20 mouse cellular contexts compared by ENCODE assay signal in the genomic region with DNA sequence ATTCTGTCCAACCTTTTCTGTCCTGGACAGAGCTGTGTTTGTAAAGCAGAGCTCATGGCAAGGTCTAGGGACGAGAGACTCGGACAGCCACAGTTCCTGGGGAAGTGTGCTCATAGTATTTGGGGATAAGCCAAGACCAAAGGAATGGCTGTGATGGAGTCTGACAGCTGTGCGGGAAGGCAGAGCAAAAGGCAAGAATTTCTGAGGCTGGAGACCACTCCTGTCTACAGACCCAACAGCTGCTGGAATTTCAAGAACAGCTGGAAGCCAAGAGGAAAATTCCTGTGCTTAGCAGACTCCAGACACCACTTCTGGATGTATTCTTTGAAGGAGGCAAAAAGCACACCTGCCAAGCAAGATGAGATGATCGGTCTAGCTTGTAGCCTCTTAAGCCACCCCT. TPM values are rescaled to one million over a fixed set of nuclear protein-coding genes. Genes with fewer than 3 reads are reported as not detected.
DNase-seq lines count a peak whose midpoint lies in the region; ATAC-seq lines count a peak whose summit lies in the region.
"Had no signal": no experiment of that assay in that cellular context is flagged by ENCODE, and none has a peak within 500 bp of the region (broad histone marks: within the 10 kb centered on the region; RNA-seq: fewer than 3 reads in every experiment).

No protein-coding gene starts in this region.

- H3K9me3 ChIP-seq in limb, embryonic 11.5 days (ENCODE audit: control insufficient read depth, low read length): no peaks in the 10 kb centered on the region
- H3K9me3 ChIP-seq in limb, embryonic 10.5 days (replicated peaks): no peaks in the 10 kb centered on the region
- no peaks in the 10 kb centered on the region for H3K9me3 ChIP-seq in embryonic facial prominence, embryonic 14.5 days (ENCODE audit: control insufficient read depth, low read length)
- H3K9me3 ChIP-seq: forebrain, embryonic 15.5 days; heart, embryonic 15.5 days had no signal

- no peaks in the 10 kb centered on the region for H3K27me3 ChIP-seq in limb, embryonic 11.5 days (ENCODE audit: control insufficient read depth, insufficient read depth, low read length)
- no peaks in the 10 kb centered on the region for H3K27me3 ChIP-seq in limb, embryonic 10.5 days (ENCODE audit: low read depth, poor library complexity, severe bottlenecking)
- no peaks in the 10 kb centered on the region for H3K27me3 ChIP-seq in embryonic facial prominence, embryonic 14.5 days (replicated peaks; ENCODE audit: control insufficient read depth, insufficient read depth, low read length)
- H3K27me3 ChIP-seq: forebrain, embryonic 15.5 days; heart, embryonic 15.5 days had no signal

- no peak for DNase-seq in limb, embryonic 11.5 days (ENCODE audit: low spot score)
- DNase-seq in limb, embryonic 10.5 days (ENCODE audit: low spot score): no peak
- peak; percentile 85 for DNase-seq in R1 (ENCODE audit: low read depth, low spot score)
- DNase-seq in embryonic facial prominence, embryonic 14.5 days (ENCODE audit: low spot score): peak; percentile 89
- peak; percentile 56 for DNase-seq in mesoderm, embryonic 11.5 days (ENCODE audit: low read depth, low spot score)
- DNase-seq in cerebellum, adult 8-10 months: no peak
- no peak for DNase-seq in spleen, postnatal 14 days (ENCODE audit: low spot score in 2 of 2)
- DNase-seq: adrenal gland, postnatal 14 days; cerebellum, postnatal 10 days; gastrocnemius, postnatal 36 days; heart, postnatal 4 days; kidney, adult 18-20 months; kidney, postnatal 10 days; lung, postnatal 14 days had no signal

- H3K4me3 ChIP-seq in limb, embryonic 11.5 days (ENCODE audit: low read depth, low read length): no peak overlapping the region
- H3K4me3 ChIP-seq in limb, embryonic 10.5 days: no peak overlapping the region
- no peak overlapping the region for H3K4me3 ChIP-seq in embryonic facial prominence, embryonic 14.5 days (ENCODE audit: low read depth, low read length)
- H3K4me3 ChIP-seq: erythroblast, embryonic 14.5 days; forebrain, embryonic 15.5 days; heart, embryonic 15.5 days had no signal

- no peak for ATAC-seq in limb, embryonic 11.5 days (ENCODE audit: insufficient number of reproducible peaks, low FRiP score, low TSS enrichment, low read depth)
- peak; percentile 88 for ATAC-seq in embryonic facial prominence, embryonic 14.5 days (ENCODE audit: low read depth)
- ATAC-seq: forebrain, embryonic 15.5 days; hindbrain, postnatal 0 days; midbrain, embryonic 16.5 days had no signal

- no peak overlapping the region for H3K27ac ChIP-seq in limb, embryonic 11.5 days (replicated peaks; ENCODE audit: low read depth, low read length)
- H3K27ac ChIP-seq in limb, embryonic 10.5 days: no peak overlapping the region
- peak overlapping the region; percentile 65; the same call in 1 of the 2 replicates for H3K27ac ChIP-seq in embryonic facial prominence, embryonic 14.5 days (replicated peaks; ENCODE audit: low read depth, low read length)
- H3K27ac ChIP-seq: forebrain, embryonic 15.5 days; heart, embryonic 15.5 days; hindbrain, postnatal 0 days; liver, embryonic 14.5 days had no signal

- H3K4me1 ChIP-seq in limb, embryonic 11.5 days (ENCODE audit: control insufficient read depth, insufficient read depth, low read length): no peaks in the 10 kb centered on the region
- H3K4me1 ChIP-seq in limb, embryonic 10.5 days: peaks cover 11% of the 10 kb centered on the region; the same call in 1 of the 2 replicates
- peaks cover 11% of the 10 kb centered on the region for H3K4me1 ChIP-seq in embryonic facial prominence, embryonic 14.5 days (ENCODE audit: control insufficient read depth, insufficient read depth, low read length)
- H3K4me1 ChIP-seq: forebrain, embryonic 15.5 days had no signal

- WGBS in limb, embryonic 11.5 days: 88% methylated on average over 4 of the region's 4 CpGs
- WGBS in limb, embryonic 10.5 days: 91% methylated on average over 4 of the region's 4 CpGs
- 46% methylated on average over 4 of the region's 4 CpGs for WGBS in embryonic facial prominence, embryonic 14.5 days

- 0 out of 2 replicates have a peak overlapping the region, but pooled peaks have one; percentile 2 for H3K4me2 ChIP-seq in limb, embryonic 11.5 days (ENCODE audit: low read depth, severe bottlenecking)
- no peak overlapping the region for H3K4me2 ChIP-seq in embryonic facial prominence, embryonic 14.5 days (ENCODE audit: low read depth, low read length)
- H3K4me2 ChIP-seq: forebrain, embryonic 15.5 days; heart, embryonic 15.5 days had no signal

- H3K9ac ChIP-seq in limb, embryonic 11.5 days (ENCODE audit: low read length): no peak overlapping the region
- no peak overlapping the region for H3K9ac ChIP-seq in embryonic facial prominence, embryonic 14.5 days (ENCODE audit: low read depth, low read length)
- H3K9ac ChIP-seq: forebrain, embryonic 15.5 days; heart, embryonic 15.5 days; liver, embryonic 14.5 days had no signal

- H3K36me3 ChIP-seq in limb, embryonic 11.5 days (ENCODE audit: control insufficient read depth, insufficient read depth, low read length): peaks cover 5% of the 10 kb centered on the region
- H3K36me3 ChIP-seq in limb, embryonic 10.5 days: peaks cover 29% of the 10 kb centered on the region
- peaks cover 29% of the 10 kb centered on the region for H3K36me3 ChIP-seq in embryonic facial prominence, embryonic 14.5 days (ENCODE audit: control insufficient read depth, insufficient read depth, low read length)

RNA-seq across cellular contexts. Expression of gene Sh2b2, which starts 23.6 kb away (rescaled TPM):
- 10.2 and 12.0 TPM in 2 replicates for polyA plus RNA-seq in limb, embryonic 11.5 days (2014; fragmentation: Nextera tagmentation; extraction: Ambion mirVana)
- polyA plus RNA-seq in limb, embryonic 10.5 days (2016; fragmentation: Nextera tagmentation; extraction: Ambion mirVana): 14.4 and 17.7 TPM in 2 replicates
- polyA plus RNA-seq in embryonic facial prominence, embryonic 14.5 days (2014; fragmentation: Nextera tagmentation; extraction: Ambion mirVana): 10.2 and 10.3 TPM in 2 replicates

Comparison
In these comparisons a context has a peak if more than half of its experiments do, and no peak if none do; other contexts are left out.
1. DNase-seq: peak in R1 (single experiment), embryonic facial prominence, embryonic 14.5 days (single experiment) and mesoderm, embryonic 11.5 days (single experiment); none in limb, embryonic 11.5 days (single experiment), limb, embryonic 10.5 days (single experiment), cerebellum, adult 8-10 months (single experiment) and spleen, postnatal 14 days (0 of 2).